Mouse (Mus musculus) lung, postnatal 0 days (tissue): Measurements from ENCODE around the gene Igsf3.

ENCODE experiments used
- CTCF ChIP-seq: IDR thresholded peaks from 2 replicates; pipeline ENCODE4 v1.5.1; 2016; ENCODE audit warnings: antibody characterized with exemption, mild to moderate bottlenecking
- EP300 ChIP-seq: IDR thresholded peaks from 2 replicates; pipeline ENCODE4 v1.6.1; 2016; ENCODE audit warnings: antibody characterized with exemption, mild to moderate bottlenecking, control low read depth

DNA sequence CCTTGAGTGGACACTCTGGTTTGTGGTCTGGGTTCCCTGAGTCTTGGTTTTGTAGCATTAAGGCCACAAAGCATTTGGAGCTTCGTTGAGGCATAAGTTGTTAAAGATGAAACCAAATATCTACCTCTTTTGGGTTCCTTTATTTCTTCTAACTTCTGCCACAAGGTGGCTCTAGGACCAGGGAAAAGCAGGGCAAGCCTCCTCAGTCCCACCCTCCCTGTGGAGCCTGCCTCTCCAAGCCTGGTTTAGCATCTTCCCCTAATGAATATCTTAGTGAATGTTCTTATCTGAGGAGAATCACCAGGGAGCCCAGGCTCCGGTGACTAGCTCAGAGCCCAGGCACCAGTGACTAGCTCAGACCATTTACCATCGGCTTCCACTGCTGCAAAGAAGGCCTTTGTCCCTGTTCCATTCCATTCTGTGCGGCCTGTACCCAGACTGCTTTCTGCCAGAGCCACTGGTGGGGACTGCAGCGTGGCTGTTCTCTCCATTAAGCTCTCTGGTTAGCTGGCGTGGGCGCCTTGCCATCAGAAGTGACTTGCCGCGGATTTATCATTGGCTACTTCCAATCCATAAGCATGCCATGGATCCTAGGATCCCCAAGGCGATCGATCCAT lies 66.5 kb downstream of the Igsf3 start:
- peak; percentile 47 for TF ChIP-seq CTCF
- TF ChIP-seq EP300, result no peak
